Mouse (Mus musculus) gastrocnemius, postnatal 36 days (tissue): ENCODE data around the gene Polr1d. TPM values are rescaled to one million over a fixed set of nuclear protein-coding genes. Genes with fewer than 3 reads are reported as not detected.

ENCODE experiments used
- DNase-seq, 2 experiments: peaks; one replicate each; pipeline ENCODE4 v3.0.0; 2022
- intact Hi-C: fragments of 180-260 bp; cut with DNase I; formaldehyde crosslinking; loops from one replicate; pipeline ENCODE4 v1.15.1; 2025
- total RNA-seq, 2 experiments: library from RNA; stranded (reverse); gene quantifications; 2 replicates each; pipeline ENCODE4 v1.2.3; 2021

Gene Polr1d
- total RNA-seq, 2 experiments from 2014 or later = 77.8 to 91.3 TPM

DNA sequence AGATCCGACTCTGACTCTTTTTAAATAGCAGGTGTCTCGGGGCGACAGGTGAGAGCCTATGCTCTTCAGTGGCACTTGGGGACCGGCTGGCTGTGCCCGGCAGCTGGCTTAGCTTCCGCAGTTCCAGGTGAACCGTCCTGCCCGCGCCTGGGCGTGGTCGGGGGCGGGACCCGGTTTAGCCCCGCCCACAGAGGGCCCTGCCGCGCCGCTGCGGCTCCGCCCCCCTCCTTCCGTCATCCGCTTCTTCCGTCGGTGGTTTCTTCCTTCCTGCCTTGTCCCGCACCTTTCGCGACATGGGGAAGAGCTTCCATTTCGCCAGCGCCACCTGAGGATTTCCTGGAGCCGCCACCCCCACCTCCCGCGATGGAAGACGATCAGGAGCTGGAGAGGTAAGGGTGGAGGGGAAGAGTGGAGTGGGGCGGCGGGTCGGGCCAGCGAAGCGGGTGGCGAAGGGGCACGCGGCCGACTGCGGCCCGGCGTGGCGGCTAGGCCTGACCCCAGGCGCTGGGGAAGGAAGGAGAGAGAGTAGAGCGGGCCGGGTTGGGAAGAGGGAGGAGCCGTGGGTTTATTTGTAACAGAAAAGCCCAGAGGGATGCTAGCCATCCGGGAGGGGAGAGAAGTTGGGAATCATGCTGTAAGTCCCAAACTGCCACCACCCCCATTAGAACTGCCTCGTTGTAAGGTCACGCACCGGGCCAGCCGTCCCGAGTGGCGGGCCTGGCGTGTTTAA lies 620 bp downstream of the Polr1d start:
- peak; percentile 84 to 88 for DNase-seq
- intact Hi-C loops = loop anchor here (5.0 kb wide), 1 partner anchor 40 kb away; no protein-coding TSS in a partner anchor

DNA sequence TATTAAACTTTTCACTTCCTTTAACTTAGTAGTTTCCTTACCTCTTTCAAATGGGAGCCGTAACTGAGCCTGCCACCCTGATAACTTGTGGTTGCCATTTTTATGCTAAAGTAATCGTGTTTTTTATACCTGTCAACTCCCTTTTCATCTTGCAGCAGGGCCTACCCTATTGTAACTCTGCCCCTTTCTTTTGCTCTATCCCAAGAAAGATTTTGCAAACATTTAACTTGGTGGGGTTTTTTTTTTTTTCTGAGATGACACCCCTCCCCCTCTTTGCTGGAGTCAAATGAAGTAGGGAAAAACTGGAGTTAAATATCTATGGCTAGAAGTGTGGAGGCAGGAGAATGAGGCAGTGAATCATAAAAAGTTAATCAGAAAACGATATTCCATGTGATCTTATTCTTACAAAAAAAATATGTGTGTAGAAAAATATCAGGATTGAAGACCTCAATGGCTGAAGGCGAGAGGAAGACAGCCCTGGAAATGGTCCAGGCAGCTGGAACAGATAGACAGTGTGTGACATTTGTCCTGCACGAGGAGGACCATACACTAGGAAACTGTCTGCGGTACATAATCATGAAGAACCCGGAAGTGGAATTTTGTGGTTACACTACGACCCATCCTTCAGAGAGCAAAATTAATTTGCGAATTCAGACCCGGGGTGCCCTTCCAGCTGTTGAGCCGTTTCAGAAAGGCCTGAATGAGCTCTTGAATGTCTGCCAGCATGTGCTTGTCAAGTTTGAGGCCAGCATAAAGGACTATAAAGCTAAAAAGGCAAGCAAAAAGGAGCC lies 1.5 kb downstream of the Polr1d start:
- DNase-seq = no peak
- intact Hi-C loops = loop anchor here (5.0 kb wide), 1 partner anchor 41 kb away; no protein-coding TSS in a partner anchor

DNA sequence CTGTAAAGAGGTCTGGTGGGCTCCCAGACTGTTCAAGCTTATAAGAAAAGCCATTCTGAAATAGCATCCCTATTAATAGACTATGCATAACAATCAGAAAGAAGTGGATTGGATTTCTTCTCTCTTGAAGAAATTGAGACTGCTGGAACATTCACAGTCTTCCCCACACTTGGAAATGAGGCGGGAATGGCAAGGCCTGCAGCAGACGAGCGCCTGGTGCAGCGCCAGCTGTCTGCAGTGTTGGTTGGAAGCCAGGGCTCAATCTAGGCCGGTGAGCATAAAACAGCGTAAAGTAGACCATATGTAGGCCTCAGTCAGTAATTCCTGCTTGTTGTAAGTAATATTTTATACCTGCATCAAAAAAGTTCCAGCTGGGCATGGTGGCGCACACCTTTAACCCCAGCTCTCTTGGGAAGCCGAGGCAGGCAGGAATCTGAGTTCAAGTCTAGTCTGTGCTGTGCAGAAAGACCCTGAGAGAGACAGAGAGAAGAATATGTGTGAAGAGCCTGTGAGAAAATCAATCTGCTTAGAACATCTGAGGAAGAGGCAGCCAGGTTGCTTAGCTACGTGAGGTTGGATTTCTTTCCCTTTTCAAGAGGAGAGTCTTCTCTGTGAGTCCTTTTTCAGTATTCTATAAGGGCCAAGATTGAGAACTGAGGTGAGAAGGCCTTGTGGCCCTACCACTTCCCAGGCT lies 8.5 kb downstream of the Polr1d start:
- no peak for DNase-seq
- intact Hi-C loops = no loop called here

DNA sequence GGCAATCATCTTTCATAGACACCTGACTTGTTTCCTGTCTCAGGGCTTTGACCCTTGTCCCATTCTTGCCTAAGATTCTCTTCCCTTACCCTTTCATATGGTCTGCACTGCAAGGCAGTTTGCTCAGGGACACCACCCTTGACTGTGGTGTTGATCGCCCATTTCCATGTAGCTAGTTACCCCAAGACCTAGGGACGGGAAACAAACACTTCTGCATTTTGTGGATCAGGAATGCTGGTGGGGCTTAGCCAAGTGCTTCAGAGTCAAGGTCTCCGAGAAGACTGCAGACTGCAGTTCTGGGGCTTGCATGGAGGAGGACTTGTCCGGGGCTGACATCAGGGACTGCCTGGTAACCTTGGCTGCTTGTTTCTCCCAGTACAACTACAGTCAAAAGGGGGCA lies 10.0 kb downstream of the Polr1d start:
- DNase-seq = no peak

DNA sequence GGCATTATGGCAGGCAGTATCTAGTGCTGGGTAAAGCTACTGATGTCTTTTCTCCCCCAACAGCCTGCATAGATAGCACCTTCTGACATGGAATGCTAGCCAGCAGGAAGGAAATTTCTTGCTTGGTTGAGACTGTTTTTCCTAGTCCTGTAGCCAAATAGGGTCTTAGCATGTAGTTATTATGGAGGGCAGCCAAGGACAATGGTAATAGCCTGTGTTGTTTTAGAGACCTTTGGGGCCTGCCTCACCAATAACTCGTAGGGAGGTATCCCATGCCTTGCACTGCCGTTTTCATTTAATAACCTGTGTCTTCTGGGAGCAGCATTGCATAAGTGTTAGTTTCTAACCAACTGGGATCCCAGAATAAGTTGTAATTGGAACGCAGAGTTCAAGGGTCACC lies 13.0 kb downstream of the Polr1d start:
- DNase-seq = no peak
- intact Hi-C loops = no loop called here

More for the DNA sequence above, 10.0 kb downstream of the Polr1d start:
- intact Hi-C loops = no loop called here

DNA sequence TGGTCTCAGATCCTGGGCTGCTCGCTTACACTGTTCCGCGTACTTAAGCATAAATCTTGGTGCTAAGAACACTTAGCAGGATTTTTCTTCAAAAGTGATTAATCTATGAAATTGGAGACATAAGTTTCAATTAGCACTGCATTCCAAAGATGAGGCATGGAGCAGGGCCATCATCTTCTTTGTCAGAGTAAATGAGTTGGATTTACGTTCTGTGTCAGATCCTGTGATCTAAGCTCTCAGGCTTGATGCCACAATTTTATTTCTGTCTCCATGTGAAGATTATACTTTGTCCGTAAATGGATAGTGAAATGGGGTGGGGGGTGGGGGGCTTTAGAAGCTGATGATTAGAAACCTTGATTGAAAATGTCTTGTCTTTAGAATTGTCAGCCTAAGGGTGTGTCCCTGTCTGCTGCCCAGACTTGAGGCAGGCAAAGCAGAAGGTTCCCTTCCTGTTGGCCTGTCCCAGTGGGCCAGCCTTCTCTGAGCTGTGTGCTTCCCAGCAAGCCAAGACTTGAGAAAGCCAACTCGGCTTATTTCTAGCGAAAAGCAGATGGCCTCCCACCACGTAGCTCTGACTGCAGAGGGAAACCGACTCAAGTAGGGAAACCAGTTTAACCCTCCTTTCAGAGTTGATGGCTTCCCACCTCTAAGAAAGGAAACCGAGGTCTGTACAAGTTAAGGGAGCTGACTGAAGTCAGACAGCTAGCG lies 13.6 kb downstream of the Polr1d start:
- DNase-seq = no peak
- intact Hi-C loops = no loop called here

DNA sequence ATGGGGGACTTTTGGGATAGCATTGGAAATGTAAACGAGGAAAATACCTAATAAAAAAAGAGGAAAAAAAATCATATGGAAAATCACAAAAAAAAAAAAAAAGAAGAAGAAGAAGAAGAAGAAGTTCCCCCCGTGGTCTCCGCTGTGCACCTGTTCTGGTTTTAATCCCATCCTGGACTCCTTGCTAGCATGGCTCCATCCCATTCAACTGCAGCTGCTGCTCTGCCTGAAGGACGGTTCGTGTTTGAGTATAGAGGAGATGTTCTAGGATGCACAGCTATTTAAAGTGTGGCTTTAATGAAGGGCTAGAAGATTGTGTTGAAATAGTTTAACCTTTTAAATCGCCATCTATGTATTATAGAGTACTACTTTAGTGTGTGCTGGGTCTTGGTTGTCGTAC lies 15.6 kb downstream of the Polr1d start:
- intact Hi-C loops = no loop called here
- DNase-seq = no peak

DNA sequence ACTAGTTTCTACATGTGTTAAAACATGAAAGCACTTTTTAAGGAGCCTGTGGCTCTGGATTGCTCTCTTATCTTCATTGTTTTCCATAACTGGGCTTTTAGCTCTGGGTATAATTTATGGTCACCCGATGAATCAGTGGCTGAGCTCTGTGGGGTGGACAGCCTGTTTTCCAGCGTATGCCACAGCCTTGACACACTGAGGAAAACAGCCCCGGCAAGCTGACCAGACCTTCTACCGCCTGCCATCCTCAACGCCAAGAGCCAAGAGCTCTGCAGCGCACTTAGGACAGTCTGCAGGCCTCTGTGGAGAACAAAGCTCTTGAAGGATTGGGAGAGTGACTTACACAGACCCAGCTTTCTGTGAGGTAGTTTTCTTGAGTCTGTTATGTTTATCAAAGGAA lies 17.4 kb downstream of the Polr1d start:
- no peak for DNase-seq
- intact Hi-C loops = no loop called here

DNA sequence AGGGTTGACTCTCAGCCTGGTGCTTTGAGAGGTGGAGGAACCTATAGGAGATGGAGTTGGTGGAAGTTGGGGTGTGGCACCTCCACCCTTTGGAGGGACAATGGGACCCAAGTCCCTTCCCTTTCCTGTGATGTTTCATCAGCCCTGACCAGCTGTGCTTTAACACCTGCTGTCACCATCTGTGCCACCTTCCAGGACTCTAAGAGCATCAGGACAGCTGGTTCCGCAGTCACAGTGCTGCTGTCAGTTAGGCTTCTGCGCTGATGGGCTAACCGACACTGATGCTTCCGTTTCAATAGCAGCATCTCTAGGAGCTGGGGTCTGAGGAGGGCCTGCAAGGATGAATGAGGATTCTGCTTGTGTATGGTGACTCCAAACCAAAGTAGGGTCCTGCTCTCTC lies 19.7 kb downstream of the Polr1d start:
- intact Hi-C loops = no loop called here
- DNase-seq = no peak

DNA sequence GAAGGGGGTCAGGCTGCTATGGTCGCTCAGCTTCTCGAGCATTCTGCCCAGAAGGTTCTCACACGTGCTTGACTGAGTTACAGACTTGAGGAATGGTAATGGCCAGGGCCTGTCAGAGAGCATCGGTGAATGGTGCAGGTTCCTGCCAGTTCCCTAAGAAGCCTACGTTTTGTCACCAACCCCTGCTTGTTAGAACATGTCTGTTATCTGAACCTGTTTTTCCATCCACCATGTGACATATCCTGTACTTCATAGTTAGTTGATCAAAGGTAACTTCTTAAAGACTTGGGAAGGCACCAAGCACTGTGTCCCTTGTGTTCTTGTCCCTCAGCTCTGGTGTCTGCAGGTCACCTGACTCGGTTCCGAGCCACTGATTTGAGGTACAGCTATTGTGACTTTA lies 21.8 kb downstream of the Polr1d start:
- DNase-seq = no peak
- intact Hi-C loops = no loop called here

DNA sequence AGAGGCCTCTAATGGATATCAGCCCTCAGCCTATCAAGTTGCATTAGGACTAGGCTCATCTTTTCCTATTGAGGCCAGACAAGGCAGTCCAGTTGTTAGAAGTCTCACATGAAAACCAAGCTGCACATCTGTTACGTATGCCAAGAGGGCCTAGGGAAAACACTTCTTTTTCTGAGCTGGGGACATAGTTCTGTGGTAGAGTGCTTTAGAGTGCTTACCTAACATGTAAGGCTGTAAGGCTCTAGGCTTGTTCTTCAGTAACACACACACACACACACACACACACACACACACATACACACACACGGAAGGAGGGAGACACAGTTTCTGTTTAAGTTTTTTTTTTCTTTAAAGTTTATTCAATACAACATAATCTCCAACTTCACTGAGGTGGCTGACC lies 23.3 kb downstream of the Polr1d start:
- no peak for DNase-seq
- intact Hi-C loops = no loop called here

DNA sequence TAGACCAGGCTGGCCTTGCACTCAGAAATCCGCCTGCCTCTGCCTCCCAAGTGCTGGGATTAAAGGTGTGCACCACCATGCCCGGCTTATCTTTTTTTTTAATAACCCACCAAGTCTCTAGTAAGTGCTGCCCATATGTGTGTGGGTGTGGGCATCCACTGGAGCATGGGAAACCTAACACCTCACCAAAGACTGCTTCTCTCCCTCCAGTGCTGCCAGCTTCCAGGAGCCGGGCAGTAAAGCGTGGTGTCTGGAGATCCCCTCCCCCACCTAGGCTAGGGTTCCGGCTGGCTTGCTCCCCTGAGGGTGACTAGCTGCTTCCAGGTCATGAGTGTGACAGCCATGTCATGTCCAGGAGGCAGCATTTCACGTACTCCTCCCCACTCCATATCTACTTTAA lies 25.4 kb downstream of the Polr1d start:
- DNase-seq = no peak
- intact Hi-C loops = no loop called here

DNA sequence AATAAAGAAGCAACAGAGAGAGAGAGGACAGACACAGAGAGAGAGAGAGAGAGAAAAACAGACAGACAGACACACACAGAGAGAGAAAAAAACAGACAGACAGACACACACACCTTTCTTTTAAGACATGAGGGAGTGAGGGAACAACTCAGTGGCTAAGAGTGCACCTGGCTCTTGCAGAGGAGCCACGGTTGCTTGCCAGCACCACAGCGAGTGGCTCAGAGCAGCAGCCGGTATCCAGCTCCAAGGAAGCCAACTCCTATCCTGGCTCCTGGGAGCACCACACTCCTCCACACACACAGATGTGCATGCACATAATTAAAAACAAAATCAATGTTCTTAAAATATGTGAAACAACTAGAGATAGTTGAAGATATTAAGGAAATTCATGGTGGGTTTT lies 30.4 kb downstream of the Polr1d start:
- intact Hi-C loops = no loop called here
- no peak for DNase-seq

DNA sequence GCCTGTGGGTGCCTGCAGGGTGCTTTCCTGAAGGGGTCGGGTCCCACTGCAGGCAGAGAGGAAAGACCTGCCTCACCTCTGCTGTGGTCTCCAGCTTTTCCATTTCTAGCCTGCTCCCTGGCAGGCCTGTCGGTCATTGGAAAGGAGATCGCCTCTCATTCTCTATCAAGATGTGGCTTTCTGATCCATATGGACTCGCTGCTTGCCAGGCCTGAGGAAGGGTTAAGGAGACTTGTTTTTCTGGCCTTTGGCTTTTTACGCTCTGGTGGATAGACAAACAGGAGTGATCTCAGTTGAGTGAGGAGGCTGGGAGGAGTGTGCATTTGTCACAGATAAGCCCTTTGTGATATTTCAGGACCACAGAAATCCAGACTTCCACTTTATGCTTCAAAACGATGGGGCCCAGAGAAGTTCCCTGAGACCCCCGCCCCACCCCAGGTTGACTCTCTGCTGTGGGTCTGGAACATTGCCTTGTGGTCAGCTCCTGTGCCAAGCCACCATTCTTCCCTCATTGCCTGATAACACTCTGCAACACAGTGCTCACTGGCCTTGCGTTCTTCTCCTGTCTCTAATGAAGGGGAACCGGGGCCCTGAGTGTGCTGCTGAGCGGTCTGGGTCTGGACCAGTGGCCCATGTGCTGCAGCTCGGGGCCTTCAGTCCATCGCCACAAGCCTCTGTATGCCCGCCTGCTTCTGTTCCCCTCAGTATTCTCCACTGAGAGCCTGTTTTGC lies 32.2 kb downstream of the Polr1d start:
- intact Hi-C loops = no loop called here
- no peak for DNase-seq

DNA sequence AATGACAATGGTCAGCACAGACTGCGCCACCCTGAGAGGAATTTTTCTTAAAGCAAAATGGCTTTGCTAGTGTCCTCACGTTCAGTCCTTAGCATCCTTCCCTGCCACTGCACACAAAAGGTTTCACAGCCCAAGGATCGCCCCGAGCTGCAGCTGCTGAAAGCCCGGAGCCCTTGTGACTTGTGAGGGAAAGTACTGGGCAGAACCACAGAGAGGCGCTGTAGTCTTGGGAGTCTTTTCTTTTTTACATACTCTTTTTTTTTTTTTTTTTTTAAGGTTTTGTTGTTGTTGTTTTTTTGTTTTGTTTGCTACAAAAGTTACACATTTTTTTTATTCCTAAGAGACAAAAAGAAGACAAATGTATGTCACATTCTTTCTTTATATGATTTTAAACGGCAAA lies 37.9 kb downstream of the Polr1d start:
- intact Hi-C loops = no loop called here

DNA sequence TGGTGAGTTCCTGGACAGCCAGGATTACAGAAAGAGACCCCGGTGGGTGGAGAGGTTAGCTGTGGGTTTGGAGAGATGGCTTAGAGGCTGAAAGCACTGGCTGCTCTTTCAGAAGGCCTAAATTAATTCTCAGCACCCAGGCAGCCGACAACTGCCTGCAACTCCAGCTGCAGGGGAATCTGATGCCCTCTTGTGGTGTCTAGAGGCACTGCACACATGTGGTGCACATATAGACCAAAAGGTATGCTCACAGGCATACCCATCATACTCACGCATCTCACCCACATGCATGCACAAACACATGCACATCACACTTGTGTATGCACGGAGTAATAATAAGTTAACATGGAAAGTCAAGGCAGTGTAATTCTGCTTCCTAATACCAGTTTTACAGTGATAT lies 38.8 kb downstream of the Polr1d start:
- DNase-seq = no peak
- intact Hi-C loops = no loop called here

More for the DNA sequence above, 37.9 kb downstream of the Polr1d start:
- no peak for DNase-seq

DNA sequence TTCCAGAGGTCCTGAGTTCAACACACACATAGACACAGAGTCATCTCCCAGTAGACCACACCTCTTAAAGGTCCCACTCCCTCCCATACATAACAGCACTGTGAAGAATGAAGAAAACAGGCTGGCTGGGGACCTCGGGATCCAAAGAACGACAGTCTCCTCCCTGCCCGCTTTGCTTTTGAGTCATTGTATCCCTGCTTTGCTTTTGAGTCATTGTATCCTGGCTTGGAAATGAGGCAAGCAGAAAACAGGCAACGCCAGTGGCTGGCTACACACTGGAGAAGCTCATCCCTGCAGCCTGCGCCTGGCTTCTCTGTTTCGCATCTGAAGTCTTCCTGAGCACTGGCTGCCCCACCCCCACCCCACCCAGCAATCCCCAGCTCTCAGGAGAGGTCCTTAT lies 40.2 kb downstream of the Polr1d start:
- DNase-seq = no peak
- intact Hi-C loops = no loop called here

DNA sequence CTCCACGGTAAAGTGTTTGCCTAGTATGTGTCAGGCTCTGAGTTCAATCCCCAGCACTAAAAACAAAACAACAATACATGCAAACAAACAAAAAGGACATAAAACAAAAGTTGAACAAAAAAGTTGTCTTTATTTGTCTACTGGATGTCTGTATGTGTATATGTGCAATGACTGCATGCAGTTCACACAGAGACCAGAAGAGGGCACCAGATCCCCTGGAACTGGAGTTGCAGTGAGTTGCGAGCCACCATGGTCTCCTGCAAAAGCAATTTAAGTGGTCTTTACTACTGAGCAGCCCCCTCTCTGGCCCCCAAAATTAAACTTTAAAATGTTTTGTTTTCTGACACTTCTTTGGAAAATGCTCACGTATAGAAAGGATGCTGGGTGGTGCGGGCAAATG lies 44.3 kb downstream of the Polr1d start:
- no peak for DNase-seq
- intact Hi-C loops = no loop called here

DNA sequence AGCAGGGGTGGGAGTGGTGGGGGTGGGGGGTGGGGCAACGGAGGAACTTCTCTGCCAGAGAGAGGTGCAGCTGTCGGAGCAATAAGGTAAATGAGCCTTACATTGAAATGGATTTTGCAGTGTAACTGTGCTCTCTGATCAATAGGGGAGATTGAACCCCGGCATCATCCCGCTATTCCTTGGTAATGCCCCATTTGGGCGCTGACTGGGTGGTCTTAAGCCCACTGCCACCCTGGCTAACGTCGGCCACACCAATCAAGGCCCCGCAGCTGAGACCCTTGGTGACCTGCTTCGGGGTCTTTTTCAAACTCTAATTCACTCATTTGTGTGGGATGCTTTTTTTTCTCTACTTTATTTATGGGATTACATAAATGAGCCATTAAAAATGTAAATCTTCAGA lies 47.9 kb downstream of the Polr1d start:
- intact Hi-C loops = no loop called here

DNA sequence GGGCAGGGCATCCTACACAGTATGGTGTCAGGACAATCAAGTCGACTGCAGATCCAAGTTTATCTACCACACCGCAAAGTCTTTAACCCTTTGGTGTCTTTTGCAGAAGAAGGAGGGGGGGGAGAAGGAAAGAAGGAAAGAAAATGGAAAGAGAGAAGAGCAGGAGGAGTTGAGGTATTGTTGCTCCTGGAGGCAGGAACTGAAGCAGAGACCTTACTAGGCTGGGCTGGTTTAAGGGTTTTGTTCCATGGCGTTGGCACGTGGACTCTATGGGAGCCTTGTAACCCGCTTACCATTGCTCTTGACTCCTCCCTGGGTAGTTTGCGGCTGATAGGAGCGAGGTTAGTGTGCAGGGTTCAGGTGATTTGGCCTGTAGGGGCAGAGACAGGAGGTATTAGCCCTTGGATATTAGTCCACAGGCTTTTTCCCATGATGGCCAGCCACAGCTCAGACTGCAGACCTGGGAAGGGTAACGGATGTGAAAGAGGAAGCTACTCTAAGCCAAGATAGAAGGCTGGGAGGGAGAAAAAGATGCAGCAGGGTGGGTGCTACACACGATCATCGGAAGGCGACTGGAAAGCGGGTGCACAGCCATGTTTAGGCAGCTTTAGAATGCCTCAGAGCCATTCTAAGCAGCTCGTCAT lies 48.8 kb downstream of the Polr1d start:
- intact Hi-C loops = no loop called here
- DNase-seq = no peak

More for the DNA sequence above, 47.9 kb downstream of the Polr1d start:
- no peak for DNase-seq
